Mouse (Mus musculus) heart, embryonic 12.5 days (tissue): ENCODE data around the gene Ccdc96. TPM values are rescaled to one million over a fixed set of nuclear protein-coding genes. Genes with fewer than 3 reads are reported as not detected.
A peak's percentile ranks its signal among the peaks of the same experiment; 100 is the strongest.

Experiments used
- ATAC-seq: fragments of 200-750 bp; cut with Nextera tagmentation; 2 replicates; pipeline ENCODE4 v1.8.0; 2017; ENCODE audit warnings: moderate TSS enrichment, moderate library complexity; ENCODE audit not compliant: insufficient number of reproducible peaks, low FRiP score
- H3K27ac ChIP-seq: fragments of 300-500 bp; sonication (generic); 2 replicates; pipeline ENCODE4 v1.5.1; 2016; ENCODE audit warnings: mild to moderate bottlenecking, moderate library complexity; ENCODE audit not compliant: poor library complexity, severe bottlenecking
- H3K27me3 ChIP-seq: fragments of 300-500 bp; sonication (generic); replicated peaks from 2 replicates; pipeline ENCODE4 v1.6.1; 2016; ENCODE audit warnings: mild to moderate bottlenecking, moderate library complexity
- H3K36me3 ChIP-seq: fragments of 300-500 bp; sonication (generic); 2 replicates; pipeline ENCODE4 v1.6.1; 2016; ENCODE audit warnings: mild to moderate bottlenecking, moderate library complexity
- H3K4me1 ChIP-seq: fragments of 300-500 bp; sonication (generic); replicated peaks from 2 replicates; pipeline ENCODE4 v1.6.1; 2016; ENCODE audit warnings: mild to moderate bottlenecking
- H3K4me2 ChIP-seq: fragments of 300-500 bp; sonication (generic); 2 replicates; pipeline ENCODE4 v1.6.1; 2016; ENCODE audit warnings: mild to moderate bottlenecking, moderate library complexity
- H3K4me3 ChIP-seq: fragments of 300-500 bp; sonication (generic); 2 replicates; pipeline ENCODE4 v1.5.1; 2016; ENCODE audit warnings: mild to moderate bottlenecking
- H3K9ac ChIP-seq: fragments of 300-500 bp; sonication (generic); 2 replicates; pipeline ENCODE4 v1.6.1; 2016; ENCODE audit warnings: mild to moderate bottlenecking, moderate library complexity
- H3K9me3 ChIP-seq: fragments of 300-500 bp; sonication (generic); replicated peaks from 2 replicates; pipeline ENCODE4 v1.6.1; 2016; ENCODE audit warnings: mild to moderate bottlenecking, moderate library complexity
- WGBS: fragments of 180-500 bp; shearing (Covaris S2); methylation state at CpG from one replicate; pipeline ENCODE4 v1.1.7; 2016; 5-methylcytosine and 5-hydroxymethylcytosine counted together
- polyA plus RNA-seq: library from polyadenylated mRNA; unstranded; fragments of >200 nt; fragmentation: Nextera tagmentation; extraction: Ambion mirVana; gene quantifications from 2 replicates; pipeline ENCODE4 v1.2.1, GENCODE M21; 2016

Gene Ccdc96
- polyA plus RNA-seq, 1 experiment from 2014 or later = 0.29 TPM

DNA sequence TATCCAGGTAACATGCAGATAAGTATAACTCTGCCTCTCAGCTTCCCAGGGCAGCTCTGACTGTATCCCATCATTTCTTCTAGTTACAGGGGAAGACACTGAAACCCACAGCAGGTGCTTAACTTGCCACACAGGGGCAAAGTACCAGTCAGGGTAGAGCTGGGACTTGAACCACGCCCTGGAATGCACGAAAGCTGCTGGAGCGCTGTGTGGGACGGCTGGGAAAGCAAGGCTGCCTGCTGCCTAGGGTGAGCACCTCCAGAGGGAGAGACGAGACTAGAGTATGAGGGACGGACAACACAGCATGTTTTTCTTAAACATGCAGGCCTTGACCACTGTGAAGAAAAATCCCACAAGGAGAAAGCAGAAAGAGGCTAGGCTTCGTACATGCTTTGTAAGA lies 20.8 kb downstream of the Ccdc96 start:
- H3K9ac ChIP-seq = no peak overlapping the region
- H3K4me2 ChIP-seq = no peak overlapping the region
- H3K4me3 ChIP-seq = no peak overlapping the region
- no peaks in the 10 kb centered on the region for H3K9me3 ChIP-seq
- peaks cover 78% of the 10 kb centered on the region for H3K36me3 ChIP-seq
- no peaks in the 10 kb centered on the region for H3K4me1 ChIP-seq
- no peak for ATAC-seq
- no peak overlapping the region for H3K27ac ChIP-seq
- H3K27me3 ChIP-seq = no peaks in the 10 kb centered on the region
- 90% methylated on average over 7 of the region's 7 CpGs for WGBS

DNA sequence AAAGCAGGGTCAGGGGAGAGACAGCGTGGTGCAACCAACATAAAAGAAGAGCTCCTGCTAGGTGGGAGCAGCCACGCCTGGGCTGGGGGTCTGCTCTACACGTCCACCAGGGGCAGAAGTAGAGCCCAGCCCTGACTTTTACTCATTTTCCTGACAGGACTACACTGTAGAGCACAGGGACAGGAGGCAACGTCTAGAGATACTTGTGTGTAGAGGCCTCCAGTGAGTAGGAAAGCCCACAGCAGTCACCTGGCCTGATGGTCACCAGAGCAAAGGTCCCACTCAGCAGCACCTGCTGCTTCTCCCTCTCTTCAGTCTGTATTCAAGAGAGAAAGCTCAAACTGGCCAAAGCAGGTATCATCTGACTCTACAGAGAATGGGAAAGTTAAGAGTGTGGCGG lies 21.3 kb downstream of the Ccdc96 start:
- WGBS = 80% methylated on average over 5 of the region's 5 CpGs
- Histone ChIP-seq H3K36me3 (peaks cover 78% of the 10 kb centered on the region), H3K9ac (no peak overlapping the region), H3K4me3 (no peak overlapping the region), H3K9me3 (no peaks in the 10 kb centered on the region), H3K4me2 (no peak overlapping the region), H3K27ac (no peak overlapping the region), H3K27me3 (no peaks in the 10 kb centered on the region), H3K4me1 (no peaks in the 10 kb centered on the region)
- no peak for ATAC-seq

DNA sequence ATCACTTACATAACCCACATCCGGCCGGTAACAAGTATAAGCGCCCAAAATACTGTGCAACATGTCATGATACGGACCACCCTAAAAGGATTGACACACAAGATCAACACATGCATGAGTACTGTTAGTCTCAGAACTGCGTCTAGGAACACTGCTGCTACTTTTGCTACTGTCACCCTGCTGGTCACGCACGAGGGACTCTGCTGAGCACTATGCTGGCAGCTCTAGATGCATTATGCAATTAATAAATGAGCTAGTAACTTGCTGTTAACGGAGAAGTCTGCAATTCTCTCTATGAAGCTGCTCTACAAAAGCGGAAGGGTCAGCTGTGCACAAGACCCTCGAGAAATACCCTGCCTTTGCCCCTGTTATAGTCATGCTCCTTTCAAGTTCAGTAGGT lies 24.0 kb downstream of the Ccdc96 start:
- no peak for ATAC-seq
- peaks cover 80% of the 10 kb centered on the region for H3K36me3 ChIP-seq
- H3K4me3 ChIP-seq = no peak overlapping the region
- no peak overlapping the region for H3K4me2 ChIP-seq
- H3K27me3 ChIP-seq = no peaks in the 10 kb centered on the region
- no peaks in the 10 kb centered on the region for H3K4me1 ChIP-seq
- no peak overlapping the region for H3K9ac ChIP-seq
- 92% methylated on average over 10 of the region's 10 CpGs for WGBS
- no peaks in the 10 kb centered on the region for H3K9me3 ChIP-seq
- H3K27ac ChIP-seq = no peak overlapping the region

DNA sequence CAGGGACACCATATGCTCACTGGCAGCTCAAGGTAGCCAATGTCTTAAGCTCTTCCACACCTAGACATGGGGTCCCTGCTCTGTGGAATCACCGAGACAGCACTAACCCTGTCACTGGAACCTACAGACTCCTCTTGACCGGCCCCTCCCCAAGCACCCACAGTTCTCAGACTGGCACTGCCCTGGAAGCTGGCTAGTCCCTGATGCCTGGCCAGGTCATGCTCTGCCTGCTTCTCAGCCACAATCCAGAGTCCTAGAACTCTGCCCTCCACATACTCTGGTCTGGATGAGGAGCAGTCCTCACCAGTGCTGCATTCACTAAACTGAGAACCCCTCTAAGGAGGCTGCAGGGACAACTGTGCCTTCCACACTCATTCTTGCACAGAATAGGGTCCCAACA lies 26.6 kb downstream of the Ccdc96 start:
- no peak overlapping the region for H3K27ac ChIP-seq
- no peak for ATAC-seq
- no peak overlapping the region for H3K4me3 ChIP-seq
- 82% methylated on average over 2 of the region's 2 CpGs for WGBS
- H3K4me1 ChIP-seq = peaks cover 5% of the 10 kb centered on the region
- no peaks in the 10 kb centered on the region for H3K27me3 ChIP-seq
- H3K9ac ChIP-seq = no peak overlapping the region
- H3K36me3 ChIP-seq = peaks cover 68% of the 10 kb centered on the region
- no peak overlapping the region for H3K4me2 ChIP-seq
- H3K9me3 ChIP-seq = no peaks in the 10 kb centered on the region

DNA sequence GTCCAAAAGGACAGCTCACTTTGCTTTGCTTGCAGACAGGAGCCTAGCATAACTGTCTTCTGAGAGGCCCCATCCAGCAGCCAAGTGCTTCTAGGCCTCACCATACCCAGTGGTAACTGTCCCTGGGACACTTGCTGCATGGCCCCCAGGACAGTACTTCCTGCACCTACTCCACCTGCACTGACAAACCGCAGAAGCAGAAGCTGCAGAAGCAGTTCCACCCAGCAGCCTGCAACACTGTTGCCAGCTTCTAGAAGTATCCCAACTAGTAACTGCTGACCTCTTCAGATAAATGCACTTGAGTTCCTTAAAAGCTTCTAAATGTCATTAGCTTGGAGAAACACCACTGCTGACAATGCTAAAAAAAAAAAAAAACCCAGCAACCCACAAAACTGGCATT lies 30.7 kb downstream of the Ccdc96 start:
- H3K4me1 ChIP-seq = peaks cover 7% of the 10 kb centered on the region
- 87% methylated on average over 1 of the region's 1 CpGs for WGBS
- H3K4me2 ChIP-seq = no peak overlapping the region
- no peaks in the 10 kb centered on the region for H3K9me3 ChIP-seq
- no peak overlapping the region for H3K4me3 ChIP-seq
- H3K27ac ChIP-seq = no peak overlapping the region
- no peak overlapping the region for H3K9ac ChIP-seq
- H3K36me3 ChIP-seq = peaks cover 80% of the 10 kb centered on the region
- no peaks in the 10 kb centered on the region for H3K27me3 ChIP-seq
- ATAC-seq = no peak

DNA sequence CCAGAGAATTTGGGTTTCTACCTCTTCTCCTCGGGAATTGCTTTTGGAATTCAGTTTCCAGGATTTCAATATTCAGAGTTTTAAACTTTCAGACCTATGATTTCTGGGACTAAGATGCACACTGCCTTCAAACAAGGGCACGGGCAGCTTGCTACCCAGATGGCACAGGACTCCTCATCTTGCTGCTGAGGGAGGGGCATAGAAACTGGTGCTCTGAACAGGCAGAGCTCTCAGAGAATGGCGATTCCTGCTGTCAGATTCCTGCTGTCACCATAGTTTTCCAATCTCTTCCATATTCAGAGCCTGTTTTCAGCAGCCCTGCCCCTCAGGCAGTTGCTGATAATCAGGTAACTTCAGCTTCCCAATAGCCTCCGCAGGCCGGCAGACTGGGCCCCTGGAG lies 31.2 kb downstream of the Ccdc96 start:
- Histone ChIP-seq H3K4me2 (no peak overlapping the region), H3K27ac (no peak overlapping the region), H3K9ac (no peak overlapping the region), H3K9me3 (no peaks in the 10 kb centered on the region), H3K4me1 (peaks cover 7% of the 10 kb centered on the region), H3K27me3 (no peaks in the 10 kb centered on the region), H3K4me3 (no peak overlapping the region), H3K36me3 (peaks cover 80% of the 10 kb centered on the region)
- 60% methylated on average over 5 of the region's 5 CpGs for WGBS
- ATAC-seq = no peak

DNA sequence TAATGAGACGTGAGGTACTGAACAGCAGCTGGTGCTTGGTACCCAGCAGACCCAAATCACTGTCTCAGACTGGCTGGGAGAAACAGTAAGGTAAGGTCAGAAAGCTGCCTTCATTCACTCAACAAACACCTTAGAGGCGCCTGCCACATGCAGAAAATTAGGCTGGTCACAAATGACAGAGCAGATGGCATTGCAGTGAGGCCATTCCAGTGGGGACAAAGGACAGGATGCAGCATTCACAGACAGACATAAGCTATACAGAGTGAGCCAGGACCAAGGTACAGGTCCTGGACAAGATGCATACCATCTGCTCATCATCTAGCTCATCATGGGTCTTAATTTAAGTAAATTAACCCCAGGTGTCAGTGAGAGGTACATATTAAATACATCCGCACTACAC lies 33.2 kb downstream of the Ccdc96 start:
- Histone ChIP-seq H3K36me3 (peaks cover 74% of the 10 kb centered on the region), H3K9ac (no peak overlapping the region), H3K9me3 (no peaks in the 10 kb centered on the region), H3K4me1 (peaks cover 7% of the 10 kb centered on the region), H3K27me3 (no peaks in the 10 kb centered on the region), H3K4me2 (no peak overlapping the region), H3K27ac (no peak overlapping the region), H3K4me3 (no peak overlapping the region)
- no peak for ATAC-seq
- WGBS = 87% methylated on average over 3 of the region's 3 CpGs

DNA sequence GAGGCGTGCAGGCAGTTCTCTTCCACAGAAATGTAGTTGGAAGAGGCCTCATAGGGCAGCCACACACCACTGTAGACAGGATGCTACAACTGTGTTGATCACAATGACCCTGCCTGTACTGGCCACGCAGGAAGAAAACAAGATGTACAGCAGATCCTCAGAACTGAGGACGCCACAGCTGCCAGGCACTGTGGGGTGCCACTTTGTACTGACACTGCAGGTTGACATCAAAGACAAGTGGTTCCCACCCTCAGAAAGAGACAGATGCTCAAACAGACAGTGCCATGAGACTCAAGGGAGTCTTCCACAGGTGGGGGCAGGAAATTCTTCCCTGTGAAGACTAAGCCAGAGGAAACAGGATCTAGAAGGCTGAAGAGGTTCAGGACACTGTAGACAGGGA lies 35.4 kb downstream of the Ccdc96 start:
- H3K4me3 ChIP-seq = no peak overlapping the region
- H3K27ac ChIP-seq = no peak overlapping the region
- 82% methylated on average over 3 of the region's 3 CpGs for WGBS
- H3K36me3 ChIP-seq = peaks cover 75% of the 10 kb centered on the region
- no peaks in the 10 kb centered on the region for H3K27me3 ChIP-seq
- H3K4me1 ChIP-seq = peaks cover 20% of the 10 kb centered on the region
- no peak overlapping the region for H3K9ac ChIP-seq
- ATAC-seq = no peak
- no peak overlapping the region for H3K4me2 ChIP-seq
- no peaks in the 10 kb centered on the region for H3K9me3 ChIP-seq

DNA sequence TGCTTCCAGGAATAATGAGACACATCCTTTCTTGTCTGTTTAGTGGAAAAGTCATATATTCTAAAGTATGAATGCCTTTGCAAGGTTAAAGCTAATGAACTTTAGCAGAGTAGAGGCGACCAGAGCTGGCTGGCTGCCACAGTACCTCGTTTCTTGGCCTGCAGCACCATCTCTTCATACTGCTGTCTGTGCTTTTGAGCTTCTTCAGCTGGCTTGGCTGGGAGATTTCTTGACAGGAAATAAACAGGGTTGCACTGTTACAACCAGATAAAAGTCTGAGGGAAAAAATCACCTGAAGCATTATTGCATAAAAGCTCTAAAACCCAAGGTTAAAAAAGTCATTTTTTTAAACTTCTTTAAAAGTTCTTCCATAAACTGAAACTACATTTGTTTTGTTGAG lies 38.4 kb downstream of the Ccdc96 start:
- H3K4me1 ChIP-seq = peaks cover 12% of the 10 kb centered on the region
- H3K36me3 ChIP-seq = peaks cover 57% of the 10 kb centered on the region
- no peaks in the 10 kb centered on the region for H3K9me3 ChIP-seq
- 43% methylated on average over 2 of the region's 2 CpGs for WGBS
- H3K4me2 ChIP-seq = no peak overlapping the region
- H3K9ac ChIP-seq = no peak overlapping the region
- no peak overlapping the region for H3K4me3 ChIP-seq
- peak overlapping the region; percentile 55 for H3K27ac ChIP-seq
- no peak for ATAC-seq
- H3K27me3 ChIP-seq = no peaks in the 10 kb centered on the region

DNA sequence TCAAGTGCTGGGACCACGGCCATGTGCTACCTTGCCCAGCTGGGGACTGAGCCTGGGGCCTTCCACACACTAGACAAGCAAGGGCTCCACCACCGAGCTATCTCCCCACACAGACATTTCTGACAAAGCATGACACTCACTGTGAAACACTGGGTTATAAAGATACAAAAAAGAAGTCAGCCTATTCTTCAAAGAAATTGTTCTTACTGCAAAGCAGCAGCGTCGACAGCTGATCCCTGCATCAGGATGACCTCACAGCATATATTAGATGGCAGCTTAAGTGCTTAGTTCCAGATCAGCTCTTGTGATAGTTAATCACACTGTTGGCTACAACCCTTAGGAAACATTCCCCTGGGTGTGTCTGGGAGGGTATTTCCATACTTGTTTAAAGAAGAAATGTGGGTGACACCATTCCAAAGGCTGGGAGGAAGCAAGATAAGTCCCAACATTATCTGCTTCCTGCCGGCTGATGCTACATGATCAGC lies 38.9 kb downstream of the Ccdc96 start:
- peaks cover 14% of the 10 kb centered on the region for H3K4me1 ChIP-seq
- no peaks in the 10 kb centered on the region for H3K9me3 ChIP-seq
- H3K9ac ChIP-seq = no peak overlapping the region
- 45% methylated on average over 5 of the region's 5 CpGs for WGBS
- H3K4me3 ChIP-seq = no peak overlapping the region
- H3K4me2 ChIP-seq = no peak overlapping the region
- H3K27me3 ChIP-seq = no peaks in the 10 kb centered on the region
- H3K27ac ChIP-seq = peak overlapping the region; percentile 55
- ATAC-seq = no peak
- peaks cover 53% of the 10 kb centered on the region for H3K36me3 ChIP-seq

DNA sequence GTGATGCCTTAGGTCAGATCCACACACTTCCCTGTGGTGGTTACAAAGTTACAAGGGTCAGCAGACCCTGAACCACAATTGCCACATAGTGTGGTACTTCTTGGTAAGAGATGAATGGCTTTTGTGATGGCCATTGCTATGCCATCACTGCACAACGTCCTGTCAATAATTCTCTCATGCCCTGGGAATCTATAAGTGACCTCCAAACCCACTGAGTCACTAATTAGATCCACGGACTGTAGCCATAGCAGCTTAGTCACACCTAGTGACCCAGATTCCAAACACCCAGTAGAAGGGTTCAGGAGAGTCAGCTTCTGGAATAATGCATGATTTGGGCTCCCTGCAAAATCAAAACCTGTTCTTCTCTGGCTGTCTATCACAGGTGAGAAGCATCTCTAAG lies 40.8 kb downstream of the Ccdc96 start:
- H3K4me3 ChIP-seq = no peak overlapping the region
- H3K4me1 ChIP-seq = peaks cover 31% of the 10 kb centered on the region
- no peaks in the 10 kb centered on the region for H3K27me3 ChIP-seq
- H3K9ac ChIP-seq = no peak overlapping the region
- H3K36me3 ChIP-seq = peaks cover 33% of the 10 kb centered on the region
- H3K27ac ChIP-seq = no peak overlapping the region
- no peak overlapping the region for H3K4me2 ChIP-seq
- no peaks in the 10 kb centered on the region for H3K9me3 ChIP-seq
- 83% methylated on average over 2 of the region's 2 CpGs for WGBS
- no peak for ATAC-seq

DNA sequence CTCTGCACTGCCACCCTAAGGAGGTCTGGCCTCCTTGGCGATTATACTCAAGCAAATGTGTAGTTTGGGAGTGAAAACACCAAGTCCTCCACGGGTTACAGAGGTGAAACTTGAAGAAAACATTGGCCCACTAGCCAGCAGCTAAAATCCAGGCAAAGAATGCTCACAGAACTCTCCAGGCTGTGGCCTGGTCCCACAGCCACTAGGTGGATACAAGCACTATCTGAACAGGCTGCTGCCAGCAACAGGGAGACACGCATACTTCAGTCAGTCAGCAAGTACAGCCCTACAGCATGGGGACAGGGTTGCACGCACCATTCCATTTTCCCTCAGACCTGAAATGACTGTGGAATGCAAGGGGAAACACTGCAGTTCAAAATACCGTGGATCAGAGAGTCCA lies 41.9 kb downstream of the Ccdc96 start:
- Histone ChIP-seq H3K36me3 (peaks cover 25% of the 10 kb centered on the region), H3K9ac (no peak overlapping the region), H3K4me2 (no peak overlapping the region), H3K27ac (no peak overlapping the region), H3K9me3 (no peaks in the 10 kb centered on the region), H3K4me1 (peaks cover 31% of the 10 kb centered on the region), H3K27me3 (no peaks in the 10 kb centered on the region), H3K4me3 (no peak overlapping the region)
- ATAC-seq = no peak
- WGBS = 61% methylated on average over 5 of the region's 5 CpGs
